Mouse (Mus musculus) heart, embryonic 15.5 days (tissue): ENCODE results near the gene Dock8. TPM values are rescaled to one million over a fixed set of nuclear protein-coding genes. Genes with fewer than 3 reads are reported as not detected.

ENCODE experiments used
- ATAC-seq: fragments of 200-750 bp; cut with Nextera tagmentation; replicated peaks from 2 replicates; pipeline ENCODE4 v1.8.0; 2017; ENCODE audit warnings: low read depth, moderate TSS enrichment; ENCODE audit not compliant: insufficient number of reproducible peaks, insufficient read depth, low FRiP score
- H3K27ac ChIP-seq: fragments of 300-500 bp; sonication (generic); 2 replicates; pipeline ENCODE4 v1.5.1; 2015; ENCODE audit warnings: mild to moderate bottlenecking, inconsistent platforms
- H3K27me3 ChIP-seq: fragments of 300-500 bp; sonication (generic); 2 replicates; pipeline ENCODE4 v1.6.1; 2015; ENCODE audit warnings: inconsistent platforms
- H3K36me3 ChIP-seq: fragments of 300-500 bp; sonication (generic); 2 replicates; pipeline ENCODE4 v1.6.1; 2015; ENCODE audit warnings: mild to moderate bottlenecking, inconsistent platforms
- H3K4me1 ChIP-seq: fragments of 300-500 bp; sonication (generic); replicated peaks from 2 replicates; pipeline ENCODE4 v1.6.1; 2015; ENCODE audit warnings: inconsistent platforms
- H3K4me2 ChIP-seq: fragments of 300-500 bp; sonication (generic); 2 replicates; pipeline ENCODE4 v1.6.1; 2015; ENCODE audit warnings: inconsistent platforms, mild to moderate bottlenecking, moderate library complexity
- H3K4me3 ChIP-seq: fragments of 300-500 bp; sonication (generic); 2 replicates; pipeline ENCODE4 v1.5.1; 2015; ENCODE audit warnings: mild to moderate bottlenecking, inconsistent platforms
- H3K9ac ChIP-seq: fragments of 300-500 bp; sonication (generic); 2 replicates; pipeline ENCODE4 v1.6.1; 2015; ENCODE audit warnings: mild to moderate bottlenecking, inconsistent platforms
- H3K9me3 ChIP-seq: fragments of 300-500 bp; sonication (generic); replicated peaks from 2 replicates; pipeline ENCODE4 v1.6.1; 2016; ENCODE audit warnings: inconsistent platforms
- WGBS: fragments of 180-500 bp; shearing (Covaris S2); methylation state at CpG from one replicate; pipeline ENCODE4 v1.1.7; 2015; ENCODE audit warnings: mixed read lengths; 5-methylcytosine and 5-hydroxymethylcytosine counted together
- polyA plus RNA-seq: library from polyadenylated mRNA; unstranded; fragments of >200 nt; fragmentation: Nextera tagmentation; extraction: Ambion mirVana; gene quantifications from 2 replicates; pipeline ENCODE4 v1.2.1, GENCODE M21; 2015

Dock8 gene
- polyA plus RNA-seq, 1 experiment from 2014 or later: 3.8 TPM

GRCm38 (mm10) chr19:25096316-25096715, 97.0 kb downstream of the Dock8 start:
- H3K9ac ChIP-seq: peak overlapping the region; percentile 23; the same call in 1 of the 2 replicates
- H3K4me3 ChIP-seq: no peak overlapping the region
- H3K27me3 ChIP-seq: no peaks in the 10 kb centered on the region
- H3K27ac ChIP-seq: peak overlapping the region; percentile 25; the same call in 1 of the 2 replicates
- no peak overlapping the region for H3K4me2 ChIP-seq
- ATAC-seq: no peak
- H3K9me3 ChIP-seq: no peaks in the 10 kb centered on the region
- no peaks in the 10 kb centered on the region for H3K36me3 ChIP-seq
- WGBS: 73% methylated on average over 9 of the region's 9 CpGs
- H3K4me1 ChIP-seq: peaks cover 17% of the 10 kb centered on the region

GRCm38 (mm10) chr19:25096986-25097385, 97.7 kb downstream of the Dock8 start:
- Histone ChIP-seq H3K9ac (no peak overlapping the region), H3K27ac (peak overlapping the region; percentile 25; the same call in 1 of the 2 replicates), H3K4me1 (peaks cover 17% of the 10 kb centered on the region), H3K4me2 (no peak overlapping the region), H3K27me3 (no peaks in the 10 kb centered on the region), H3K9me3 (no peaks in the 10 kb centered on the region), H3K36me3 (no peaks in the 10 kb centered on the region), H3K4me3 (no peak overlapping the region)
- ATAC-seq: peak; percentile 35; the same call in 1 of the 2 replicates
- 27% methylated on average over 4 of the region's 4 CpGs for WGBS

GRCm38 (mm10) chr19:25097506-25097905, 98.2 kb downstream of the Dock8 start:
- no peak for ATAC-seq
- 56% methylated on average over 7 of the region's 7 CpGs for WGBS
- Histone ChIP-seq H3K4me1 (peaks cover 17% of the 10 kb centered on the region), H3K4me3 (no peak overlapping the region), H3K9ac (no peak overlapping the region), H3K36me3 (no peaks in the 10 kb centered on the region), H3K4me2 (no peak overlapping the region), H3K27ac (no peak overlapping the region), H3K27me3 (no peaks in the 10 kb centered on the region), H3K9me3 (no peaks in the 10 kb centered on the region)

GRCm38 (mm10) chr19:25097951-25098350, 98.6 kb downstream of the Dock8 start:
- no peak overlapping the region for H3K4me3 ChIP-seq
- 84% methylated on average over 3 of the region's 3 CpGs for WGBS
- no peak overlapping the region for H3K9ac ChIP-seq
- no peak overlapping the region for H3K4me2 ChIP-seq
- no peak overlapping the region for H3K27ac ChIP-seq
- no peaks in the 10 kb centered on the region for H3K9me3 ChIP-seq
- ATAC-seq: no peak
- peaks cover 17% of the 10 kb centered on the region for H3K4me1 ChIP-seq
- no peaks in the 10 kb centered on the region for H3K36me3 ChIP-seq
- no peaks in the 10 kb centered on the region for H3K27me3 ChIP-seq

- Histone ChIP-seq H3K27me3 (no peaks in the 10 kb centered on the region), H3K36me3 (no peaks in the 10 kb centered on the region), H3K4me3 (no peak overlapping the region), H3K27ac (no peak overlapping the region), H3K4me1 (peaks cover 17% of the 10 kb centered on the region), H3K9ac (no peak overlapping the region), H3K4me2 (no peak overlapping the region), H3K9me3 (no peaks in the 10 kb centered on the region)
- 82% methylated on average over 4 of the region's 4 CpGs for WGBS
- no peak for ATAC-seq
Measured at GRCm38 (mm10) chr19:25098941-25099340, 99.6 kb downstream of the Dock8 start.

- no peaks in the 10 kb centered on the region for H3K4me1 ChIP-seq
- 62% methylated on average over 9 of the region's 9 CpGs for WGBS
- ATAC-seq: no peak
Measured at GRCm38 (mm10) chr19:25105682-25106081, 106.3 kb downstream of the Dock8 start.

GRCm38 (mm10) chr19:25106315-25106714, 107.0 kb downstream of the Dock8 start:
- no peak overlapping the region for H3K9ac ChIP-seq
- no peaks in the 10 kb centered on the region for H3K27me3 ChIP-seq
- no peaks in the 10 kb centered on the region for H3K4me1 ChIP-seq
- H3K27ac ChIP-seq: no peak overlapping the region
- WGBS: 81% methylated on average over 8 of the region's 8 CpGs
- H3K4me2 ChIP-seq: no peak overlapping the region
- no peaks in the 10 kb centered on the region for H3K36me3 ChIP-seq
- H3K4me3 ChIP-seq: no peak overlapping the region
- no peaks in the 10 kb centered on the region for H3K9me3 ChIP-seq
- ATAC-seq: no peak

More at GRCm38 (mm10) chr19:25105682-25106081, 106.3 kb downstream of the Dock8 start:
- Histone ChIP-seq H3K4me3 (no peak overlapping the region), H3K27me3 (no peaks in the 10 kb centered on the region), H3K9ac (no peak overlapping the region), H3K4me2 (no peak overlapping the region), H3K36me3 (no peaks in the 10 kb centered on the region), H3K9me3 (no peaks in the 10 kb centered on the region), H3K27ac (no peak overlapping the region)

- Histone ChIP-seq H3K9ac (no peak overlapping the region), H3K4me1 (0 out of 2 replicates have a peak, but pooled peaks cover 5% of the 10 kb centered on the region), H3K4me2 (no peak overlapping the region), H3K27me3 (no peaks in the 10 kb centered on the region), H3K9me3 (no peaks in the 10 kb centered on the region), H3K36me3 (no peaks in the 10 kb centered on the region), H3K27ac (no peak overlapping the region), H3K4me3 (no peak overlapping the region)
- ATAC-seq: no peak
- 33% methylated on average over 4 of the region's 4 CpGs for WGBS
Measured at GRCm38 (mm10) chr19:25107417-25107816, 108.1 kb downstream of the Dock8 start.

GRCm38 (mm10) chr19:25111591-25112233, 112.4 kb downstream of the Dock8 start:
- Histone ChIP-seq H3K27ac (peak overlapping the region; percentile 9; the same call in 1 of the 2 replicates), H3K4me3 (no peak overlapping the region), H3K9ac (no peak overlapping the region), H3K36me3 (no peaks in the 10 kb centered on the region), H3K4me1 (0 out of 2 replicates have a peak, but pooled peaks cover 5% of the 10 kb centered on the region), H3K4me2 (peak overlapping the region; percentile 8; the same call in 1 of the 2 replicates), H3K9me3 (no peaks in the 10 kb centered on the region), H3K27me3 (no peaks in the 10 kb centered on the region)
- WGBS: 49% methylated on average over 18 of the region's 18 CpGs
- ATAC-seq: peak; percentile 31; the same call in 1 of the 2 replicates

GRCm38 (mm10) chr19:25116981-25117380, 117.6 kb downstream of the Dock8 start:
- no peaks in the 10 kb centered on the region for H3K36me3 ChIP-seq
- H3K4me1 ChIP-seq: peaks cover 2% of the 10 kb centered on the region
- H3K4me3 ChIP-seq: no peak overlapping the region
- no peak for ATAC-seq
- no peak overlapping the region for H3K4me2 ChIP-seq
- no peak overlapping the region for H3K27ac ChIP-seq
- no peak overlapping the region for H3K9ac ChIP-seq
- H3K9me3 ChIP-seq: no peaks in the 10 kb centered on the region
- WGBS: 58% methylated on average over 2 of the region's 2 CpGs
- no peaks in the 10 kb centered on the region for H3K27me3 ChIP-seq

GRCm38 (mm10) chr19:25122417-25122816, 123.1 kb downstream of the Dock8 start:
- H3K36me3 ChIP-seq: no peaks in the 10 kb centered on the region
- ATAC-seq: no peak
- WGBS: 20% methylated on average over 8 of the region's 8 CpGs
- peak overlapping the region; percentile 26 for H3K4me2 ChIP-seq
- no peaks in the 10 kb centered on the region for H3K9me3 ChIP-seq
- no peak overlapping the region for H3K4me3 ChIP-seq
- H3K27ac ChIP-seq: no peak overlapping the region
- H3K9ac ChIP-seq: 0 out of 2 replicates have a peak overlapping the region, but pooled peaks have one; percentile 7
- H3K27me3 ChIP-seq: no peaks in the 10 kb centered on the region
- H3K4me1 ChIP-seq: peaks cover 13% of the 10 kb centered on the region

- ATAC-seq: no peak
- Histone ChIP-seq H3K27me3 (no peaks in the 10 kb centered on the region), H3K36me3 (no peaks in the 10 kb centered on the region), H3K4me3 (peak overlapping the region; percentile 12; the same call in 1 of the 2 replicates), H3K27ac (no peak overlapping the region), H3K9me3 (no peaks in the 10 kb centered on the region), H3K4me2 (peak overlapping the region; percentile 26), H3K4me1 (peaks cover 13% of the 10 kb centered on the region), H3K9ac (no peak overlapping the region)
- 33% methylated on average over 13 of the region's 13 CpGs for WGBS
Measured at GRCm38 (mm10) chr19:25123031-25123430, 123.7 kb downstream of the Dock8 start.
